Mouse (Mus musculus): ENCODE measurements at regions not wholly inside any gene's neighbourhood (a gene's known extent, or its start where the extent isn't known, plus 50 kb on each side); places are given as distances from the start of the nearest gene placed in this dataset.

DNA sequence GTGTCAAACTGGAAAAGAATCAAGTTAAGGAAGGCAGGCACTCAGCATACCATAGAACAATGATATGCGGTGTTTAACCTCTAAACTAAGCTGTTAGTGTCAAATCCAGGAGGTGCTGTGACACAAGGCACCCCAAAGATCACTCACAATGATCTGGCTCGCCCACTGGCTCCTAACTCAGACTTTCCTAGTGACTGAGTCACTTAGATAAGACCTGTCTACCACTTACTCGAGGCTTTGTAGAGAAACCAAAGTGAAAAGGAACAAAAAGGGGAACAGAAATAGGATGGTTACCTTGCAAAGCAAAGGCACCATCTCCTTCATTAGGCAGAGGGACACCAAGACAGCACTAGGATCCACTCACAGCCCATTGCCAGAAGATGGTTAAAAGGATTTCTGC lies 115.7 kb downstream of the Pdgfra start:
- Histone ChIP-seq H3K4me1 (ENCODE audit: control insufficient read depth, insufficient read depth, low read length) (no peaks in the 10 kb centered on the region), H3K4me2 (ENCODE audit: low read depth, low read length) (no peak overlapping the region), H3K36me3 (ENCODE audit: control insufficient read depth, insufficient read depth, low read length) (no peaks in the 10 kb centered on the region), H3K4me3 (replicated peaks; ENCODE audit: low read length) (no peak overlapping the region), H3K27ac (ENCODE audit: low read length) (no peak overlapping the region), H3K9ac (ENCODE audit: low read length) (no peak overlapping the region), H3K9me3 (replicated peaks; ENCODE audit: control insufficient read depth, low read length) (no peaks in the 10 kb centered on the region), H3K27me3 (ENCODE audit: control insufficient read depth, insufficient read depth, low read length) (no peaks in the 10 kb centered on the region)
- 62% methylated on average over 3 of the region's 3 CpGs for WGBS
- ATAC-seq (ENCODE audit: insufficient read depth, low FRiP score) = no peak

DNA sequence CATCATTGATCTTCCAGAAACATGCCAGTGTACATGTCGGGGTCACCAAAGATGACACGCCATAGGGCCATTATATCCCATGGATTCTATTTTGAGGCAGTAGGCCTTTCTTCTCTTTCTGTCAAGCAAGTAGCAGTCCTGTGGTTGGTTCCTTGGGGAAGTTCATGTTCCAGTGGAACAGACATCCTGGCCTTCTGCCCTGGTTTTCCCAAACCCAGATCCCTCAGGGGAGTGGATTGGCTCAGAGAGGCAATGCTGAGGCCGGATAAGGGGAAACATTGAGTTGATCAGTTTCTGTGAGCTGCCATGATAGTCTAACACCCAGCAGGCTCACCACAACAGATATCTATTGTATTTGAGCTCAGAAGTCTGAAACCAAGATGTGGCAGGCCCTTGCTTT lies 125.9 kb downstream of the Pdgfra start:
- Histone ChIP-seq H3K9me3 (replicated peaks; ENCODE audit: control insufficient read depth, low read length) (no peaks in the 10 kb centered on the region), H3K4me1 (ENCODE audit: control insufficient read depth, insufficient read depth, low read length) (peaks cover 7% of the 10 kb centered on the region), H3K27ac (ENCODE audit: low read length) (no peak overlapping the region), H3K9ac (ENCODE audit: low read length) (no peak overlapping the region), H3K4me3 (replicated peaks; ENCODE audit: low read length) (no peak overlapping the region), H3K36me3 (ENCODE audit: control insufficient read depth, insufficient read depth, low read length) (no peaks in the 10 kb centered on the region), H3K27me3 (ENCODE audit: control insufficient read depth, insufficient read depth, low read length) (no peaks in the 10 kb centered on the region), H3K4me2 (ENCODE audit: low read depth, low read length) (no peak overlapping the region)
- no peak for ATAC-seq (ENCODE audit: insufficient read depth, low FRiP score)
- WGBS = 90% methylated on average over 3 of the region's 3 CpGs

DNA sequence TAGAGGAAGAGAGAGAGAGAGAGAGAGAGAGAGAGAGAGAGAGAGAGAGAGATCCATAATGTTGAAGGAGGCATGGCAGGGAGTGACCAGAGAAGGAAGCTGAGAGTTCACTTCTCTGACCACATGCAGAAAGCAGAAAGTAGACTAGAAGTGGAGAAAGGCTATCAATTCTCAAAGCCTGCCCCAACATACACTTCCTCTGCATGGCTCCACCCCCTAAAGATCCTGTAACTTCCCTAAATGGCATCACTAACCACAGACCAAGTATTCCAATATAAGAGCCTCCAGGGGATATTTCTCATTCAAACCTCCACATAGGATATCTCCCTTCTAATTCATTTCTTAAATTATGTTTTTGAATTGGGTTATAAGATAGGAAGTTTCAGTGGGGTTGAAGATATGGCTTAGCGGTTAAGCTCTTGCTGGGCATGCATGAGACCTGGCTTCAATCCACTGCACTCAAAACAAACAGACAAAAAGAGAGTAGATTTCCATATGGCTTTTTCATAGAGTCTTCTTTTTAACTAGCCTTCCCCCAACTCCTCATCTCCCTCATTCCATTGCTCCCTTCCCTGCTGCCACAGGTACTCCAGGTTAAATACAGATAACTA lies 127.6 kb downstream of the Pdgfra start:
- WGBS = 91% methylated on average over 1 of the region's 1 CpGs
- Histone ChIP-seq H3K9ac (ENCODE audit: low read length) (no peak overlapping the region), H3K27ac (ENCODE audit: low read length) (no peak overlapping the region), H3K9me3 (replicated peaks; ENCODE audit: control insufficient read depth, low read length) (no peaks in the 10 kb centered on the region), H3K27me3 (ENCODE audit: control insufficient read depth, insufficient read depth, low read length) (no peaks in the 10 kb centered on the region), H3K36me3 (ENCODE audit: control insufficient read depth, insufficient read depth, low read length) (no peaks in the 10 kb centered on the region), H3K4me1 (ENCODE audit: control insufficient read depth, insufficient read depth, low read length) (peaks cover 7% of the 10 kb centered on the region), H3K4me3 (replicated peaks; ENCODE audit: low read length) (no peak overlapping the region), H3K4me2 (ENCODE audit: low read depth, low read length) (no peak overlapping the region)
- no peak for ATAC-seq (ENCODE audit: insufficient read depth, low FRiP score)

DNA sequence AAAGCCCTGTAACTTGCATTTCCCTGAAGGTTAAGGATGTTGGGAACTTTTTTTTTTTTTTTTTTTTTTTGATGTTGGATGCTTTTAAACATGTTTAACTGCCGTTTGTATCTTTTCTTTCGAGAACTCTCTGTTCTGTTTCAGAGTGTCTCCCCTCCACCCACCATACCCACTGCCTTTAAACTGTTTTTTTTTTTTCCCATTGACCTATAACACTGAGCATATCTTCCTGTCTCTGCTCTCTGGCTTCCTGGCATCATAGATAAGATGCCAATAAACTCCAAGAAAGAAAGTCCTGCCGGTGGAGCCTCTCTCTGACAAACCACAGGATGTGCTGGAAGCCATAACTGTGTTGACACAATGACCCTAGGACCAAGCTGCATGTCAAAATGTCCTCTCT lies 128.6 kb downstream of the Pdgfra start:
- peaks cover 7% of the 10 kb centered on the region for H3K4me1 ChIP-seq (ENCODE audit: control insufficient read depth, insufficient read depth, low read length)
- no peaks in the 10 kb centered on the region for H3K27me3 ChIP-seq (ENCODE audit: control insufficient read depth, insufficient read depth, low read length)
- H3K9ac ChIP-seq (ENCODE audit: low read length) = no peak overlapping the region
- no peaks in the 10 kb centered on the region for H3K36me3 ChIP-seq (ENCODE audit: control insufficient read depth, insufficient read depth, low read length)
- no peaks in the 10 kb centered on the region for H3K9me3 ChIP-seq (replicated peaks; ENCODE audit: control insufficient read depth, low read length)
- no peak overlapping the region for H3K4me2 ChIP-seq (ENCODE audit: low read depth, low read length)
- 51% methylated on average over 3 of the region's 3 CpGs for WGBS
- no peak overlapping the region for H3K4me3 ChIP-seq (replicated peaks; ENCODE audit: low read length)
- H3K27ac ChIP-seq (ENCODE audit: low read length) = no peak overlapping the region
- ATAC-seq (ENCODE audit: insufficient read depth, low FRiP score) = no peak

DNA sequence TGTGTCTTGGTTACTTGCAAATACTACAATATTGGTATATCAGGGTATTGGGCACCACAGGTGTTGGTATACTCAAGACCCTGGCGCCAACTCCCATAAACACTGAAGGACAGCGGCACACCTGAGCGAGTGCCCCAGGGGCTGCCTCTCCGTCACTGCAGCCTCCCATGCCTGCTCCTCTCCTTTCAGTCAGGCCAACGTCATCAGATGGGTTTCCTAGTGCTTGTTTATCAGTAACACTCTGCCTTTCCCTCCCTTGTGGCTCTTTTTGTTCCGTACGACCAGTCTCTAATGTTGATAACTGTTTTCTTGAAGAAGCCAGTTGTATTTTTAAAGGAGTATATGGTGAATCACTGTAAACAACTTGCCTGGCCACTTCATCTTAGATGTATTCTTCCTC lies 129.4 kb downstream of the Pdgfra start:
- Histone ChIP-seq H3K9ac (ENCODE audit: low read length) (no peak overlapping the region), H3K27me3 (ENCODE audit: control insufficient read depth, insufficient read depth, low read length) (no peaks in the 10 kb centered on the region), H3K36me3 (ENCODE audit: control insufficient read depth, insufficient read depth, low read length) (no peaks in the 10 kb centered on the region), H3K9me3 (replicated peaks; ENCODE audit: control insufficient read depth, low read length) (no peaks in the 10 kb centered on the region), H3K27ac (ENCODE audit: low read length) (no peak overlapping the region), H3K4me2 (ENCODE audit: low read depth, low read length) (no peak overlapping the region), H3K4me1 (ENCODE audit: control insufficient read depth, insufficient read depth, low read length) (peaks cover 7% of the 10 kb centered on the region), H3K4me3 (replicated peaks; ENCODE audit: low read length) (no peak overlapping the region)
- 80% methylated on average over 7 of the region's 7 CpGs for WGBS
- no peak for ATAC-seq (ENCODE audit: insufficient read depth, low FRiP score)

DNA sequence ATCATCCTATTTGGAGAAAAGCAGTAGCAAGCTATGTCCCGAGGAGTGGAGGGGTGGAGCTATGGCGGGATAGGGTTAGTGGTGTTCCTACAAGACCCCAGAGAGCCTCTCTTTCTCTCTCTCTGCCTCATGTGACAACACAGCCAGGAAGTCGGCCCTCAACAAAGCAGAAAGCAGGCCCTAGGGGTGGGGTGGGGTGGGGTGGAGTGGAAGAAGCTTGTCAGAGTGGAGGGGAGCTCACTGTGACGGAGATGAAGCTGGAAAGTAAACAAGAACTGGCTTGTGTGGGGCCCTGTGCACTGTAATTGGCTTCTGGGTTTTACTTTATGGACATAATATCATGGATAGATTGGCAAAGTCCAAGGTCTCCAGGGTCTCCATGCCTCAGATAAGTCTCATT lies 130.5 kb downstream of the Pdgfra start:
- Histone ChIP-seq H3K9ac (ENCODE audit: low read length) (no peak overlapping the region), H3K27ac (ENCODE audit: low read length) (no peak overlapping the region), H3K4me2 (ENCODE audit: low read depth, low read length) (no peak overlapping the region), H3K36me3 (ENCODE audit: control insufficient read depth, insufficient read depth, low read length) (no peaks in the 10 kb centered on the region), H3K9me3 (replicated peaks; ENCODE audit: control insufficient read depth, low read length) (no peaks in the 10 kb centered on the region), H3K27me3 (ENCODE audit: control insufficient read depth, insufficient read depth, low read length) (no peaks in the 10 kb centered on the region), H3K4me1 (ENCODE audit: control insufficient read depth, insufficient read depth, low read length) (peaks cover 7% of the 10 kb centered on the region), H3K4me3 (replicated peaks; ENCODE audit: low read length) (no peak overlapping the region)
- no peak for ATAC-seq (ENCODE audit: insufficient read depth, low FRiP score)
- 38% methylated on average over 4 of the region's 4 CpGs for WGBS

DNA sequence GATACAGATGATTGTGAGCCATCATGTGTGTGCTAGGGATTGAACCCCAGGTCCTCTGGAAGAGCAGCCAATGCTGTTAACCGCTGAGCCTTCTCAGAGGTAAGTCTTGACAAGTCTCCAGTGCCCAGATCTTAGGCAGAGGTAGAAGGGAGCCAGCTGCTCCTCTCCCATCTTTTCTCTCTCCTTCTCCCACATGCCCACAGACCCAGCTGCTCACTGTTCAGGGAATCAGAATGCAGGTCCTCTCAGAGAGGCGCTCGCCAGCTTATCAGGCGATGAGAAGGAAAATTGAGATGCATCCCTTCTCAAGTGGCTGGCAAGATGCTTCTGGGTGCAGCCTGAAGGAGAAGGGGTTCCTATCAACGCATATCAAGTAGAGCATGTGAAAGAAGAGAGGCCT lies 131.7 kb downstream of the Pdgfra start:
- Histone ChIP-seq H3K9ac (ENCODE audit: low read length) (no peak overlapping the region), H3K4me3 (replicated peaks; ENCODE audit: low read length) (no peak overlapping the region), H3K27me3 (ENCODE audit: control insufficient read depth, insufficient read depth, low read length) (no peaks in the 10 kb centered on the region), H3K27ac (ENCODE audit: low read length) (no peak overlapping the region), H3K36me3 (ENCODE audit: control insufficient read depth, insufficient read depth, low read length) (no peaks in the 10 kb centered on the region), H3K4me2 (ENCODE audit: low read depth, low read length) (no peak overlapping the region), H3K4me1 (ENCODE audit: control insufficient read depth, insufficient read depth, low read length) (peaks cover 7% of the 10 kb centered on the region), H3K9me3 (replicated peaks; ENCODE audit: control insufficient read depth, low read length) (no peaks in the 10 kb centered on the region)
- no peak for ATAC-seq (ENCODE audit: insufficient read depth, low FRiP score)
- 78% methylated on average over 5 of the region's 5 CpGs for WGBS

DNA sequence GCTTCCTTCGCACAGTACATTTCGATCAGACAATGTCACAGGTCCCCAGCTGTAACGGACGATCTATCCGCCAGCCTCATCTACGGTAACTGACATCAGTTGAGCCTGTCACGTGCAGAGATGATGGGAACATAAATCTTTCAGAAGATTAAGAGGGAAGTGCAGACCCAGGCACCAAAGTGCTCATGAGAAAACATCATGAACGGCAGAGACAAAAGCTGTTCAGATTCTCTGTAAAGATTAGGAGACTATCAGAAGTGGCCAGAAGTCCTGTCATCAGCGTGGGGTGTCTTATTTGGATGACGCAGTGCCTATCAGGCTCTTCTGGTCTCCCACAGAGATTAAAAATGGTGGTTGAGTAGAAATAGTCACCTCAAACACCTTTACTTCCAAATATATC lies 133.9 kb downstream of the Pdgfra start:
- 73% methylated on average over 10 of the region's 10 CpGs for WGBS
- ATAC-seq (ENCODE audit: insufficient read depth, low FRiP score) = no peak
- Histone ChIP-seq H3K27ac (ENCODE audit: low read length) (no peak overlapping the region), H3K4me2 (ENCODE audit: low read depth, low read length) (no peak overlapping the region), H3K4me1 (ENCODE audit: control insufficient read depth, insufficient read depth, low read length) (peaks cover 11% of the 10 kb centered on the region), H3K36me3 (ENCODE audit: control insufficient read depth, insufficient read depth, low read length) (no peaks in the 10 kb centered on the region), H3K27me3 (ENCODE audit: control insufficient read depth, insufficient read depth, low read length) (no peaks in the 10 kb centered on the region), H3K9ac (ENCODE audit: low read length) (no peak overlapping the region), H3K9me3 (replicated peaks; ENCODE audit: control insufficient read depth, low read length) (no peaks in the 10 kb centered on the region), H3K4me3 (replicated peaks; ENCODE audit: low read length) (no peak overlapping the region)

DNA sequence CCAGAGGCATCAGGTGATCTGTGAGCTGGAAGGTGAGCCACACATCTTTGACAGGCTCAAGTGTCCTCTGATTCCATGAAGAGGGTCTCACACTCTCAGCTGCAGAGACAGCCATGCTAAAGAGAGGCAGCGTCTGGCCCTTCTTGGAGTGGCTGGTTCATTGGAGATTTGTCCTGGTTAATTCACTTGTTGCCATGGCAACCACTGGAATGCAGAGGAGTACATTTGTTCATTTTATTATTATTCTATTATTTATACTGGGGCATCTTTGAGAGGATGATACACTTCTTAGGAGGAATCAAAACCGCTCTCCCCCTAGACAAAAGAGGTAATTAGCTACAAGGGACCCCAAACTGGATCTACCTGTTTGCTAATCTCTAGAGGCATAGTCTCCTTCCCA lies 143.6 kb downstream of the Pdgfra start:
- Histone ChIP-seq H3K36me3 (ENCODE audit: control insufficient read depth, insufficient read depth, low read length) (no peaks in the 10 kb centered on the region), H3K27me3 (ENCODE audit: control insufficient read depth, insufficient read depth, low read length) (no peaks in the 10 kb centered on the region), H3K9ac (ENCODE audit: low read length) (no peak overlapping the region), H3K27ac (ENCODE audit: low read length) (no peak overlapping the region), H3K4me2 (ENCODE audit: low read depth, low read length) (no peak overlapping the region), H3K4me3 (replicated peaks; ENCODE audit: low read length) (no peak overlapping the region), H3K4me1 (ENCODE audit: control insufficient read depth, insufficient read depth, low read length) (0 out of 2 replicates have a peak, but pooled peaks cover 4% of the 10 kb centered on the region), H3K9me3 (replicated peaks; ENCODE audit: control insufficient read depth, low read length) (no peaks in the 10 kb centered on the region)
- ATAC-seq (ENCODE audit: insufficient read depth, low FRiP score) = no peak
- 65% methylated on average over 2 of the region's 2 CpGs for WGBS

DNA sequence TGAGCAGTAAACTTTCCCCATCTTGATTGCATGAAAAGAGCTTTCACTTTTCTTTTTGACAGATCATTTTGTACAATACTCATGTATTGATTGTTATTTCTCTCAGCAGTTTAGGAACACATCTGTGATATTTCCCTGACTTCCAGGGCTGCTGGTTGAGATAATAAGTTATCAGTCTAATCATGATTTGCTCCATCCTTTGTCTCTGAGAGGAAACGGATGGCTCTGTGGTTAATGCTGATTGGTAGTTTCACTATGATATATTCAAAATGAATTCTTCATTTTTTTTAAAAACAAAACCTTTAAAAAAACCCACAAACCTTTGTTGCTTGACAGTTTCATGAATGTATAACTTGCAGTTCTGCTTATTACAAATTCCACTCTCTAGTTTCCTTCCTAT lies 160.8 kb downstream of the Pdgfra start:
- no peak overlapping the region for H3K9ac ChIP-seq (ENCODE audit: low read length)
- no peaks in the 10 kb centered on the region for H3K36me3 ChIP-seq (ENCODE audit: control insufficient read depth, insufficient read depth, low read length)
- H3K9me3 ChIP-seq (replicated peaks; ENCODE audit: control insufficient read depth, low read length) = 0 out of 2 replicates have a peak, but pooled peaks cover 3% of the 10 kb centered on the region
- WGBS = 70% methylated on average over 1 of the region's 1 CpGs
- no peak for ATAC-seq (ENCODE audit: insufficient read depth, low FRiP score)
- H3K4me2 ChIP-seq (ENCODE audit: low read depth, low read length) = no peak overlapping the region
- H3K27me3 ChIP-seq (ENCODE audit: control insufficient read depth, insufficient read depth, low read length) = no peaks in the 10 kb centered on the region
- H3K4me3 ChIP-seq (replicated peaks; ENCODE audit: low read length) = no peak overlapping the region
- no peak overlapping the region for H3K27ac ChIP-seq (ENCODE audit: low read length)
- H3K4me1 ChIP-seq (ENCODE audit: control insufficient read depth, insufficient read depth, low read length) = no peaks in the 10 kb centered on the region
